Mouse (Mus musculus): Measurements from ENCODE around the gene Rp9. TPM values are rescaled to one million over a fixed set of nuclear protein-coding genes. Genes with fewer than 3 reads are reported as not detected.
A peak's percentile ranks its signal among the peaks of the same experiment; 100 is the strongest.
"Not testable (repeated sequence)": the region's sequence is repeated elsewhere in the genome, so short reads cannot be mapped to it uniquely, and the experiment has no call there.

Rp9 gene
- polyA plus RNA-seq, 1 experiment = 55.5 TPM

DNA sequence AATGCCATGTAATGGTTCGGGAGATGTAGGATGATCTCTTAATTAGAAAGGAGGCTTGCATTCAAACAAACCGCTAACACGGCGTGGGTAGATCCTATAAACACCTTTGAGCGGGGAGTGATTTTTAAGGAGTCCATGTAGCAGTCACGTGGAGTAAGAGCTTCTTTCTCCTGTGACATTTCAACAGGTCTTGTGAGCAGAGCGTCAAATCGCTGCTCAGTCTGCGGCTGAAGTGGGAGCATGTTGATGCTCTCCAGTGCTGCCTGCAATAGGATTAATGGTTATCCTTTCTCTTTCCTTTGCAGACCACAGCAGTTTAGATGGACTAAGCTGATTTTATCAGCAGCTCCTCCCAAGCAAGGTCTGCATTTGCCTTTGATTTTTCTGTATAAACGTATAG, 6.7 kb upstream of the Rp9 start:
- H3K4me1 ChIP-seq (ENCODE audit: control insufficient read depth, insufficient read depth, insufficient read length, low read length) = peaks cover 2% of the 10 kb centered on the region; the same call in 1 of the 2 replicates
- peak overlapping the region; percentile 74 for H3K4me3 ChIP-seq (ENCODE audit: insufficient read depth, low read depth, low read length)
- no peak overlapping the region; the same call in 1 of the 2 replicates for H3K27ac ChIP-seq (replicated peaks; ENCODE audit: low read depth, low read length)

DNA sequence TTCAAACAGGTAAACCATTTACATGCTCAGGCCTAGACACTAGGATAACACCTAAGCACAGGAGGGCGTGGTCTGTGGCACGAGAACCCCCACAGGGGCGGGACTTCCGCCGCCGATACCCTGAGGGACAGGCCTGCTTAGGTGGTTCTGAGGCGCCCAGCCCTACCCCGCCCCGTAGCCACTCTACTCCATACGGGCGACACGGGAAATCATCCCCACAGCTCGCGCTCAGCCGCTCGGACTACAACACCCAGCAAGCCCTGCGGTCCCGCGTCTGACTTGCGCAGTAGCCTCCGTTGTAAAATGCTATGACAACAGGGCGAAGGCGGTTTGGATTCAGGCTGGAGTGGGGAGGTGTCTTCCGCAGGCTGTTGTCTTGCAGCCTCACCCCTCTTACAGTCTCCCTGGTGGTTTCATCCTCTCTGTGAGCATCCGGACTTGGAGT, 5.9 kb upstream of the Rp9 start, which contains the start of gene Bbs9:
Gene Bbs9 (plus strand): TSS at position 292 of the 445 bp plus-strand sequence.
- peaks cover 2% of the 10 kb centered on the region; the same call in 1 of the 2 replicates for H3K4me1 ChIP-seq (ENCODE audit: control insufficient read depth, insufficient read depth, insufficient read length, low read length)
- peak within 1 kb of the TSS; percentile 74 for H3K4me3 ChIP-seq (ENCODE audit: insufficient read depth, low read depth, low read length)
- H3K27ac ChIP-seq (replicated peaks; ENCODE audit: low read depth, low read length) = no peak within 1 kb of the TSS; the same call in 1 of the 2 replicates

DNA sequence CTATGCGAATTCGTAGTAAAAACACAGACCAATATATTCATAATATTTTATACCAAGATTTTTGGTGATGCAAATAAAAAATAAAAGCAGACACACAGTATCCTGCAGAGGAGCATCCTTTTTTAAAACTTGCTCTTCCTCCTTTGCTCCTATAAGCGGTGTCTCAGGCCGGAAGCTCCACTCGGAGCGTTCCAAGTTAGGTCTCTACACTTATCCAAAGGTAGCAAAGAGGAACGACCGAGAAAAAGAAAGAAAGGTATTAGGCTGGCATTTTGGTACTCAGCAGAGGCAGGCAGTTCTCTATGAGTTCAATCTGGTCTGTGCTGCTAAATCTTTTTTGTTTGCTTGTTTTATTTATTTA, 664 bp downstream of the Rp9 start:
- Histone ChIP-seq H3K27ac (replicated peaks; ENCODE audit: low read depth, low read length) (no peak overlapping the region), H3K4me3 (ENCODE audit: insufficient read depth, low read depth, low read length) (no peak overlapping the region), H3K4me1 (ENCODE audit: control insufficient read depth, insufficient read depth, insufficient read length, low read length) (0 out of 2 replicates have a peak, but pooled peaks cover 3% of the 10 kb centered on the region)

DNA sequence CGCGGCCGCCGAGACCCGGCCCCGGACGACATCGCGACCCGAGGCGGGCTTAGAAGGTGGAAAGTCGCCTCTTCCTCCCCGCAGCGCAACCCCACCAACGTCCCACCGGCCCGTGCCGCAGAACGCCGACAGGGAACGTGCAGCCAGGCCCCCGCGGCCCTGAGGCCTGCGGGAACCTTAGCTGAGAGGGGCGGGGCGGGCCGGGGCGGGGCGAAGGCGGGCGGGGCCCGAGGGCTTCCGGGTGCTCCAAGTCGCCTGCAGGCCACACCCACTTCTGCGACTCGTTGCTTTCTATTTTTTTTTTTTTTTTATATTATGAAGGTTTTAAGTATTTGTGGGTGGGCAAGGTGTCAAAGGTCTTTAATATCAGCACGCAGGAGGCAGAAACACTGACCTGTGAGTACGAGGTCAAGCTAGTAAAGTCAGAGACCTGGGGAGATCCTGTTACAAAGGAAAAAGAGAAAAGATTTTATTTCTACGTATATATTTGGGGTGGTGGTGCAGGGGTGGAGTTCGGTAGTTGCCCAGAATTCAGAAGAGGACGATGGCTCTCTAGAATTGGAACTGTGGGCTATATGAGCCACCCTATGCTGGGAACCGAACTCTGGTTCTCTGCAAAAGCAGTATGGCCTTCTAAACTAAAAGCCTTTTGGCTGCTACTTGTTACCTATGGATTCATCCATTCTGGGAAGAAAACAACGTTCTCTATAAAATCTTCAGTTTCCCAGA, 1.2 kb downstream of the Rp9 start:
- Histone ChIP-seq H3K4me1 (ENCODE audit: control insufficient read depth, insufficient read depth, insufficient read length, low read length) (0 out of 2 replicates have a peak, but pooled peaks cover 3% of the 10 kb centered on the region), H3K27ac (replicated peaks; ENCODE audit: low read depth, low read length) (peak overlapping the region; percentile 47), H3K4me3 (ENCODE audit: insufficient read depth, low read depth, low read length) (peak overlapping the region; percentile 99)

DNA sequence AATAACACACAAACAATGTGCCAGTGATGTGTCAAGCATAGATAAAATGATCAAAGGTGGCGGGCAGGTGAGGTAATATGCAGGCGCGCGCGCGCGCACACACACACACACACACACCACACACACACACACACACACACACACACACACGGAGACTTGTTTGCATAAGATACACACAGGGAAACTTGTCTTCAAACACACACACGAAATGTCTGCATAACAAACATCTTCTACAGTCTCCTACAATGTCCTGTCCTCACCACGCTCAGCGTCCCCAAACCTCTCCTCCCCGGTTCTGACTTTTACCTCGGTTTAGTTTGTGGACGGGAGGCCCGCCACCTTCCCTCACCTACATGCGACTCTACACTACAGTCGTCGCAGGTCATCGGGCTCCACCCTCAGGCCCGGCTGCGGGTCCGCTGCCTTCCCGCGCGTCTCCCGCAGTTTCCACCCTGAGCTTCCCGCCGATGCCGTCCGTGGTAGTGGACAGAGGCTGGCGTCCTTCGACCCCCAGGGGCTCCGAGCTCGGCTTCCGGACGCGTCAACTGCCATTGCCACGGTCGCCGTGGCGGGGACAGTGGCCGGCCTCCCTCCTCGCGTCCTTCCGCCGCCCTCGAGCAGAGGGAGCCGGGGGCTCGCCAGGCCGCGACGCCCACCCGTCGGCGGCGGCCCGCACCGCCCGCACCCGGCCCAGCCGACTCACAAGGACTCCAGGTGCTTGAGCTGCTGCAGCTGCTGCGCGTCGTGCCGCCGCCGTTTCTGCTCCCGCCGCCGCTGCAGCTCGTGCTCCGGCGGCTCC, 2.0 kb downstream of the Rp9 start:
- 0 out of 2 replicates have a peak, but pooled peaks cover 3% of the 10 kb centered on the region for H3K4me1 ChIP-seq (ENCODE audit: control insufficient read depth, insufficient read depth, insufficient read length, low read length)
- H3K27ac ChIP-seq (replicated peaks; ENCODE audit: low read depth, low read length) = 0 out of 2 replicates have a peak overlapping the region, but pooled peaks have one; percentile 23
- peak overlapping the region; percentile 99 for H3K4me3 ChIP-seq (ENCODE audit: insufficient read depth, low read depth, low read length)

DNA sequence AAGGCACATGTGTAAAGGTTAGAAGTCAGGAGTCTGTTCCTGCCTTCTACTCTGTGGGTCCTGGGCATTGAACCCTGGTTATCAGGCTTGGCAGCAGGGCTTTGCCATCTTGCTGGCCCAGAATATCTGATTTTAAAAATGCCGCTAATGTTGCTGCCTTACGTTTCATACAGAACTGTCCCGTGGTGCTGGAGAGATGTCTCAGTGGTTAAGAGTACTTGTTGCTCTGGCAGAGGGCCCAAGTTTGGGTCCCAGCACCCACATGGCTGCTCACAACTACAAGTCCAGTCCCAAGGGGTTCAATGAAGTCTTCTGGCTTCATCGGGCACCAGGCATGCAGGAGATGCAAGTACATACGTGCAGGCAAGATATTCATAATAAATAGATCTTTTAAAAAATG, 3.3 kb downstream of the Rp9 start:
- Histone ChIP-seq H3K27ac (replicated peaks; ENCODE audit: low read depth, low read length) (no peak overlapping the region), H3K4me3 (ENCODE audit: insufficient read depth, low read depth, low read length) (no peak overlapping the region), H3K4me1 (ENCODE audit: control insufficient read depth, insufficient read depth, insufficient read length, low read length) (0 out of 2 replicates have a peak, but pooled peaks cover 3% of the 10 kb centered on the region)

DNA sequence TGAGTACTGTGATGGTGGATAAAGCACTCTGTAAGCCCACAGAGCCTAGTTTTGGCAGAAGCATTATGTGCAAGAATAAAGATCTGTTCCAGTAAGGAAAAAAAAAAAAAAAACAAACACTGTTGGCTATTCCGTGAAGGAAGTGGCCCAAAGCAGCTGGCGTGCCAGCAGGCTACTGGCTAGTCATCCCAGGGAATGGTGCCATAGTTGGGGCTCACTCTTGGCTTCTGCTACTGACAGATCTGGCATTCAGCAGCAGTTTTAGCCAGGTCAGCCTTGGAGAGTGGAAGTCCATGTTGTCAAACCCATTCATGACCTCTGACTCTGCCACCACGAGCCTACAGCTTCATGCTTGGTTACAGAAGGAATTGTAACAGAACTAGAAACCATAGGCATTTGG, 7.6 kb downstream of the Rp9 start:
- H3K4me3 ChIP-seq (ENCODE audit: insufficient read depth, low read depth, low read length) = no peak overlapping the region
- H3K4me1 ChIP-seq (ENCODE audit: control insufficient read depth, insufficient read depth, insufficient read length, low read length) = no peaks in the 10 kb centered on the region
- no peak overlapping the region for H3K27ac ChIP-seq (replicated peaks; ENCODE audit: low read depth, low read length)

DNA sequence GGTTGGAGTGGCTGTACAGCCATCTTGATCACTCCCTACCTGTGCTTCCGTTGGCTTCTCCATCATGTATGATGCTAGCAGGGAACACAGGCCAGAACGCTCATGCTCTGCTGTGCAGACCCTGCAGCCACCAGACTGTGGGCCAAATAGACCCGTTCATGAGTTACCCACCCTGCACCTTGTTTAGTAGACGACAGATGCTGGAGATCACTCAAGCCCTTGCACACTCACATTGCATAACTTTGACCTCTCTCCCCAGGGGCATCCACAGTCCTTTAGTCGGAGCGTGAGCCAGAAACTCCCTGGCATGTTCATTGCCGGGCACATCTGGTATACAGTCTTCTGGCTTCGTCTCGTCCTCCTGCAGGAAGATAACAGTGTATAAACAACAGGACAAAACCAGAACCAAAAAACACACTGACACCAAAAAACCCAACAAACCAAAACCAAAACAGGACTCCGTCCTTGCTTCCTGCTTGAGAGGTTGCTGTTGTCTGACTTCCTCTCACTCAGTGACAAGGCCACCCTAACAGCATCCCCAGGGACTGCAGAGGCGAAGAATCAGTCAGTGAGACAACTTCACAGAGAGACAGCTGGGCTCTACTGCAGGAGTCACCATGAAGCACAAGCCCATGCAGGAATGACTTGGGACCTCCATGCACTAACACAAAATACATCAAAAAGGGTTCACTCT, 12.3 kb downstream of the Rp9 start:
- Histone ChIP-seq H3K4me1 (ENCODE audit: control insufficient read depth, insufficient read depth, insufficient read length, low read length) (no peaks in the 10 kb centered on the region), H3K27ac (replicated peaks; ENCODE audit: low read depth, low read length) (no peak overlapping the region), H3K4me3 (ENCODE audit: insufficient read depth, low read depth, low read length) (no peak overlapping the region)

DNA sequence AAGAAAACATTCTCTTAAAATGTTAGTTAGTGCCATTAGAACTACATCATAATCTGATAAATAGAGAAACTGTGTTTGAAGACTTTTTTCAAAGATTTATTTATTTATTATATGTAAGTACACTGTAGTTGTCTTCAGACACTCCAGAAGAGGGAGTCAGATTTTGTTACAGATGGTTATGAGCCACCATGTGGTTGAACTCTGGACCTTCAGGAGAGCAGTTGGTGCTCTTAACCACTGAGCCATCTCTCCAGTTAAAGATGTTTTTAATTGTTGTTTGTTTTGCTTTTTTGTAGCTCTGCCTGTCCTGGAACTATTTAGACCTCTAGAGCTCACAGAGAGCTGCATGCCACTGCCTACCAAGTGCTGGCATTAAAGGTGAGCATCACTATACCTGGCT, 14.5 kb downstream of the Rp9 start:
- no peak overlapping the region for H3K27ac ChIP-seq (replicated peaks; ENCODE audit: low read depth, low read length)
- H3K4me1 ChIP-seq (ENCODE audit: control insufficient read depth, insufficient read depth, insufficient read length, low read length) = no peaks in the 10 kb centered on the region
- H3K4me3 ChIP-seq (ENCODE audit: insufficient read depth, low read depth, low read length) = no peak overlapping the region

DNA sequence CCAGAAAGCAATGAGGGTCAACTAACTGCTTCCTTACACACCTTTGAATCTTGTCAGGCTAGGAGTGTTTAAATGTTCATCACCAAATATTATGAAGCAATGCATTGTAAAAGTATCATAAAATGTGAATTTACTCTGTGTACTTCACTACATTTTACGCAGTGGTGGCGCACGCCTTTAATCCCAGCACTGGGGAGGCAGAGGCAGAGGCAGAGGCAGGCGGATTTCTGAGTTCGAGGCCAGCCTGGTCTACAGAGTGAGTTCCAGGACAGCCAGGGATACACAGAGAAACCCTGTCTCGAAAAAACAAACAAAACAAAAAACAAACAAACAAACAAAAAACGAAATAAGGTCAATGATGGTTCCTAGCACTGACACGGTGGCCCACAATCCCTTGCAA, 15.6 kb downstream of the Rp9 start, which contains the start of gene Gm17545:
Gene Gm17545 (plus strand): TSS at position 301 of the 400 bp plus-strand sequence.
- H3K4me1 ChIP-seq (ENCODE audit: control insufficient read depth, insufficient read depth, insufficient read length, low read length); H3K27ac ChIP-seq (replicated peaks; ENCODE audit: low read depth, low read length); H3K4me3 ChIP-seq (ENCODE audit: insufficient read depth, low read depth, low read length): not testable (repeated sequence)

DNA sequence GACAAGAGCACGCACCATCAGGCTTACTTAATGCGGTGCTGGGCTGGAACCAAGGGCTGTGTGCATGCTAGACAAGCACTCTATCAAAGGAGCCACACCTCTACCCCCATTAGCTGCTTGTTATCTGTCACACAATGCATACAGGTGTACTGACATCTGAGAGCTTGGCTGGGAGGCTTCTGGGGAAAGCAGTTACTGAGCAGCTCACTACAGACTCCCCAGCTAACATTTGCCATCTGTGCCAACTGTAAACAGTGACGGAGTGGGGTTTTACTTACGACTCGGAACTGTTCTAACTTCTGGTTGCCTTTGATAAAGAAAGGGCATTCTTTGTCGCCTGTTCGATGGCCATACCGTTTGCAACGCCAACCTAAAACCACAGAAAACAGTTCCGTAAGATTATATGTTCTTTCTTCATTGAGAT, 16.0 kb downstream of the Rp9 start:
- Histone ChIP-seq H3K27ac (replicated peaks; ENCODE audit: low read depth, low read length) (no peak overlapping the region), H3K4me3 (ENCODE audit: insufficient read depth, low read depth, low read length) (no peak overlapping the region), H3K4me1 (ENCODE audit: control insufficient read depth, insufficient read depth, insufficient read length, low read length) (no peaks in the 10 kb centered on the region)

DNA sequence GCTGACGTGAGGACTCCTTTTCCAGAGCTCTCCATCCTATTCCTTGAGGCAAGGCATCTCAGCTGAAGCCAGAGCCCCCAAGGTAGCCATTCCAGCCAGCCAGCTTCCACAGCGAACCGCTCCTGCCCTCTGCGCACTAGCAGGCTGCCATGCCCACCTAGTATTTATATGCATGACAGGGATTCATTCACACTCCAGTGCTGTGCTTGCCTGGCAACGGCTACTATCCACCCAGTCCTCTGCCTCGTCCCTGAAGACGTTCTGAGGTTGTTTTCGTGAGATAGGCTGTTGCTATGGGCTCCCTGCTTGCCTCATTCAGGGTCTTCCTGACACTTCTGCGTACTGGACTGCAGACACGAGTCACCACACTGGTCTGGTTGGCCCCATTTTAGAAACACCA, 16.8 kb downstream of the Rp9 start:
- H3K4me1 ChIP-seq (ENCODE audit: control insufficient read depth, insufficient read depth, insufficient read length, low read length) = no peaks in the 10 kb centered on the region
- no peak overlapping the region for H3K4me3 ChIP-seq (ENCODE audit: insufficient read depth, low read depth, low read length)
- H3K27ac ChIP-seq (replicated peaks; ENCODE audit: low read depth, low read length) = no peak overlapping the region

DNA sequence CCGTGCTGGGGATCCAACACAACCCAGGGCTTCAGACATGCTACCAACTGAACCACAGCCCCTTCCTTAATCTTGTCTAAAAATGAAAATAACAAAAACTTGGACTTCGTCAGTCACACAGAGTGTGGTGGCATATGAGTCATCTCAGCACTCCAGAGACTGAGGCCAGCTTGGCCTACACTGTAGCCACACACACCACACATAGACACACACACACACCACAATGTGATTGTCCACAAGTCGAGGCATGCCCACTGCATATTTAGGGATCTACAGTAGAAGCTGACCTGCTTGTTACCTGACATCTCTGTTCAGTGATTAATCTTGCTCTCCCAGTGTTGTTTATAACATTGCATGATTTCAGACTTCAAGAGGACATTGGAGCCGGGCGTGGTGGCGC, 20.3 kb downstream of the Rp9 start:
- Histone ChIP-seq H3K27ac (replicated peaks; ENCODE audit: low read depth, low read length) (no peak overlapping the region), H3K4me1 (ENCODE audit: control insufficient read depth, insufficient read depth, insufficient read length, low read length) (no peaks in the 10 kb centered on the region), H3K4me3 (ENCODE audit: insufficient read depth, low read depth, low read length) (no peak overlapping the region)

DNA sequence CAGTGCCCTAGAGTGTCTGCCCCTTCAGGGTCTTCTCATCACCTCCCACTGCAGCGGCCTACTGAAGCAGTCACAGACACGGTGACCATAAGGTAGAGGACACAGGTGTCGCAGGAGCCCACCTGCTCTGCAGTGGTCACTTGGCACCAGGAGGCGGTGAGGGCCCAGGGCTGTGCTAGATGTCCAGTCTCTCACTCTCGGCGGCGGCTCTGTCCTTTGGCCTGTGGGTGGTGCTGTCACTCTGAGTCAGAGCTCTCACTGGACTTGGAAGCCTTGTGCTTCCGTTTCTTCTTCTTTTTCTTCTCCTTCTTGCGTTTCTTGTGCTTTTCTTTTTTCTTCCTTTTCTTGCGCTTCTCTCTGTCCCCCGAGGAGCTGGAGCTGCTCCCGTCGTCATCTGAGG, 21.1 kb downstream of the Rp9 start:
- Histone ChIP-seq H3K27ac (replicated peaks; ENCODE audit: low read depth, low read length) (no peak overlapping the region), H3K4me1 (ENCODE audit: control insufficient read depth, insufficient read depth, insufficient read length, low read length) (no peaks in the 10 kb centered on the region), H3K4me3 (ENCODE audit: insufficient read depth, low read depth, low read length) (no peak overlapping the region)

DNA sequence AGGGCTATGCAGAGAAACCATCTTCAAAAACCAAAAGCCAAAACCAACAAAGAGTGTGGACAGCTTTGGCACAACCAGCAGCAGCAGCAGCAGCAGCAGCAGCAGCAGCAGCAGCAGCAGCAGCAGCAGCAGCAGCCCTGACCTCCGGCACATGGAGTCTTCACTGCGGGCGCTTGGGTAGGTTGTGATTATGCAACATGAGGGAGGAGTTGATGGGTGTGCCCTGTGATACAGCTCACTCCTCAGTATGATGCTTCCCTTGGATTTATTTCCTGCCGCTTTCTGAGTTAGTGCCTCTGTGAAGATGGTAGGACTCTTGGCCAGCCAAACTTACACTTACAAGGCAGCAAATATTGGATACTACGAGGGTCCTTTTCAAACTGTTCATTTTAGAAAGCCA, 22.3 kb downstream of the Rp9 start:
- no peaks in the 10 kb centered on the region for H3K4me1 ChIP-seq (ENCODE audit: control insufficient read depth, insufficient read depth, insufficient read length, low read length)
- no peak overlapping the region for H3K27ac ChIP-seq (replicated peaks; ENCODE audit: low read depth, low read length)
- no peak overlapping the region for H3K4me3 ChIP-seq (ENCODE audit: insufficient read depth, low read depth, low read length)
